ENCODE assay signal across 21 mouse cellular contexts in the genomic region with DNA sequence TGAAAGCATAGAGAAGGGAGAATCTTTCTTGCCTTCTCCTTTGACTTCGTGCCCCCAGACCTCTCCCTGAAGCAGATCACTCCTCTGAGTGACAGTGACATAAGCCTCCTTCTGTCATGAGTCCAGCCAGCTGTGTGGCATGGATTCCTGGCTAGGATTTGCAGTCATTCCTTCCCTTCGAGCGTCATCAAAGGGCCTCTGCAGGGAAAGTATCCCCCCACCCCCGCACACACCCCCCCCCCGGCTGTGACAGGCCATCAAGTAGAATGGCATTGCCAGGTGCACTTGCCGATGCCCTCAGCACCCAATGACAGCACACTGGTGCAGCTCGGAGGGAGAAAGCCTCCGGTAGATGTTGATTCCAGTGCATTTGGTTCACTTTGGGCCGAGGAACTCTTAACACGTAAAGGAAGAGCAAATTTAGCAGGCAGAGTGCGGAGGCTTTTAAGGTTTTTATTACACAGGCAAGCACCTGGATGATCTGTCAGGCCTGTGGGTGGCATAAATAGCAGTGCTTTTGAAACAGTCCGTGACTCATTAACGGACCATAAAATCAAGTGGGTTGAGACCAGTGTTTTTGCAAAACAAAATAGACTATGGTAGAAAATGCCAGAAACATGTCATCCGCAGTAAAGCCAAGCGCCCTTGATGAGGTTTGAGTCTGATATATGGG.
DNase-seq lines count a peak whose midpoint lies in the region; ATAC-seq and TF ChIP-seq lines count a peak whose summit lies in the region.
"Had no signal": no experiment of that assay in that cellular context is flagged by ENCODE, and none has a peak within 500 bp of the region (broad histone marks: within the 10 kb centered on the region; RNA-seq: fewer than 3 reads in every experiment).

No protein-coding gene starts in this region.

- in situ Hi-C loops in CH12.LX (cut with MboI; ENCODE audit: low pct_ligation_motif_present, low pct_unique_long_range_greater_than_20kb, low sequenced_read_pairs) = no loop called here

- no peaks in the 10 kb centered on the region for H3K9me3 ChIP-seq in CH12.LX (replicated peaks; ENCODE audit: low read length)
- H3K9me3 ChIP-seq in limb, embryonic 15.5 days = no peaks in the 10 kb centered on the region
- no peaks in the 10 kb centered on the region for H3K9me3 ChIP-seq in hindbrain, embryonic 11.5 days (ENCODE audit: control insufficient read depth, low read length)
- H3K9me3 ChIP-seq: forebrain, embryonic 13.5 days; intestine, embryonic 15.5 days; liver, embryonic 15.5 days; midbrain, embryonic 13.5 days; neural tube, embryonic 13.5 days had no signal

- no peak overlapping the region for H3K27ac ChIP-seq in CH12.LX (ENCODE audit: insufficient read depth, low read depth)
- H3K27ac ChIP-seq in limb, embryonic 15.5 days = no peak overlapping the region; the same call in 1 of the 2 replicates
- no peak overlapping the region for H3K27ac ChIP-seq in hindbrain, embryonic 11.5 days (ENCODE audit: low read depth, low read length)
- H3K27ac ChIP-seq: forebrain, embryonic 13.5 days; intestine, embryonic 15.5 days; liver, embryonic 15.5 days; midbrain, embryonic 13.5 days; neural tube, embryonic 13.5 days had no signal

- H3K9ac ChIP-seq in CH12.LX (ENCODE audit: insufficient read depth, low read depth) = no peak overlapping the region
- no peak overlapping the region for H3K9ac ChIP-seq in limb, embryonic 15.5 days
- H3K9ac ChIP-seq in hindbrain, embryonic 11.5 days (ENCODE audit: low read depth, low read length) = no peak overlapping the region
- H3K9ac ChIP-seq: forebrain, embryonic 13.5 days; intestine, embryonic 15.5 days; liver, embryonic 15.5 days; midbrain, embryonic 13.5 days; neural tube, embryonic 13.5 days had no signal

- peak; percentile 72; the same call in 1 of the 2 replicates for ATAC-seq in limb, embryonic 15.5 days (ENCODE audit: insufficient number of reproducible peaks, low FRiP score, low TSS enrichment, low read depth)
- no peak for ATAC-seq in hindbrain, embryonic 11.5 days (ENCODE audit: low FRiP score)
- ATAC-seq: forebrain, embryonic 13.5 days; hindbrain, embryonic 16.5 days; intestine, embryonic 15.5 days; midbrain, embryonic 13.5 days had no signal

- peak; percentile 73 for DNase-seq in heart, adult 11 months
- no peak for DNase-seq in heart, adult 9 months (ENCODE audit: low spot score in 2 of 2)
- peak; percentile 10 for DNase-seq in A20 (ENCODE audit: low read depth, low spot score)
- DNase-seq in CH12.LX (ENCODE audit: extremely low read depth) = no peak
- no peak for DNase-seq in hindbrain, embryonic 11.5 days (ENCODE audit: low spot score)
- no peak for DNase-seq in adrenal gland, postnatal 36 days
- DNase-seq: adrenal gland, postnatal 10 days; cerebellum, adult 9-10 months; gastrocnemius, postnatal 10 days; kidney, adult 8-10 months; kidney, postnatal 36 days; liver; lung, postnatal 10 days had no signal

- dilution Hi-C loops in CH12.LX (cut with MboI; ENCODE audit: extremely low pct_ligation_motif_present, extremely low pct_unique_long_range_greater_than_20kb, low sequenced_read_pairs) = no loop called here

- peaks cover 38% of the 10 kb centered on the region for H3K27me3 ChIP-seq in CH12.LX (replicated peaks)
- H3K27me3 ChIP-seq in limb, embryonic 15.5 days = no peaks in the 10 kb centered on the region
- no peaks in the 10 kb centered on the region for H3K27me3 ChIP-seq in hindbrain, embryonic 11.5 days (ENCODE audit: control insufficient read depth, insufficient read depth, low read length)
- H3K27me3 ChIP-seq: forebrain, embryonic 13.5 days; intestine, embryonic 15.5 days; liver, embryonic 15.5 days; midbrain, embryonic 13.5 days; neural tube, embryonic 13.5 days had no signal

- H3K4me3 ChIP-seq in CH12.LX (replicated peaks in 1 of 3; ENCODE audit: low read depth in 2 of 3, low read length in 2 of 3, poor library complexity in 1 of 3) = no peak overlapping the region
- no peak overlapping the region for H3K4me3 ChIP-seq in limb, embryonic 15.5 days
- no peak overlapping the region for H3K4me3 ChIP-seq in hindbrain, embryonic 11.5 days (ENCODE audit: low read depth, low read length)
- H3K4me3 ChIP-seq: erythroblast, embryonic 14.5 days; forebrain, embryonic 13.5 days; intestine, embryonic 15.5 days; liver, embryonic 15.5 days; midbrain, embryonic 13.5 days; neural tube, embryonic 13.5 days had no signal

- no peak for TF ChIP-seq CTCF in CH12.LX (conservative IDR thresholded peaks at IDR 0.05 in 1 of 2, IDR thresholded peaks at IDR 0.05 in 1 of 2; ENCODE audit: low read depth in 2 of 2, low read length in 2 of 2)

- no peak for TF ChIP-seq POLR2A in CH12.LX (IDR thresholded peaks at IDR 0.05; ENCODE audit: low read depth, low read length)

- H3K4me1 ChIP-seq in CH12.LX (ENCODE audit: control insufficient read depth in 1 of 2, insufficient read depth in 2 of 2) = peaks cover 16 to 18% of the 10 kb centered on the region in 2 experiments
- no peaks in the 10 kb centered on the region for H3K4me1 ChIP-seq in limb, embryonic 15.5 days
- no peaks in the 10 kb centered on the region for H3K4me1 ChIP-seq in hindbrain, embryonic 11.5 days (replicated peaks; ENCODE audit: control insufficient read depth, insufficient read depth, low read length)
- H3K4me1 ChIP-seq: forebrain, embryonic 13.5 days; intestine, embryonic 15.5 days; liver, embryonic 15.5 days; midbrain, embryonic 13.5 days had no signal

- TF ChIP-seq EP300 in CH12.LX (IDR thresholded peaks at IDR 0.05; ENCODE audit: low read length) = peak; percentile 39

- no peak for TF ChIP-seq RAD21 in CH12.LX (IDR thresholded peaks at IDR 0.05; ENCODE audit: low read depth, low read length)

- H3K79me2 ChIP-seq in CH12.LX (replicated peaks; ENCODE audit: control insufficient read depth, extremely low read depth, insufficient read depth, poor library complexity, severe bottlenecking) = no peaks in the 10 kb centered on the region

- peak overlapping the region; percentile 47; the same call in 1 of the 2 replicates for H3K4me2 ChIP-seq in CH12.LX (ENCODE audit: insufficient read depth, low read depth, poor library complexity, severe bottlenecking)
- H3K4me2 ChIP-seq in limb, embryonic 15.5 days = no peak overlapping the region
- H3K4me2 ChIP-seq in hindbrain, embryonic 11.5 days (replicated peaks; ENCODE audit: low read depth, low read length) = no peak overlapping the region
- H3K4me2 ChIP-seq: forebrain, embryonic 13.5 days; intestine, embryonic 15.5 days; liver, embryonic 15.5 days; midbrain, embryonic 13.5 days; neural tube, embryonic 13.5 days had no signal

- H3K36me3 ChIP-seq in CH12.LX (replicated peaks in 1 of 2; ENCODE audit: control insufficient read depth in 1 of 2, insufficient read depth in 1 of 2, low read length in 1 of 2) = no peaks in the 10 kb centered on the region
- H3K36me3 ChIP-seq in limb, embryonic 15.5 days = no peaks in the 10 kb centered on the region
- H3K36me3 ChIP-seq in hindbrain, embryonic 11.5 days (ENCODE audit: control insufficient read depth, insufficient read depth, low read length) = no peaks in the 10 kb centered on the region
- H3K36me3 ChIP-seq: intestine, embryonic 15.5 days; liver, embryonic 15.5 days; midbrain, embryonic 13.5 days; neural tube, embryonic 13.5 days had no signal

- WGBS in limb, embryonic 15.5 days = 42% methylated on average over 15 of the region's 15 CpGs
- 84% methylated on average over 15 of the region's 15 CpGs for WGBS in hindbrain, embryonic 11.5 days

TF ChIP-seq in CH12.LX, 34 proteins besides CTCF, POLR2A, EP300 and RAD21:
- TF ChIP-seq ETS1 (conservative IDR thresholded peaks at IDR 0.05; ENCODE audit: low read depth, low read length) = peak; percentile 10; the same call in 1 of the 2 replicates
- 0 out of 2 replicates have a peak, but pooled peaks have one; percentile 6 for TF ChIP-seq BHLHE40 (IDR thresholded peaks at IDR 0.05; ENCODE audit: low read depth, low read length)
- TF ChIP-seq TCF12 (IDR thresholded peaks at IDR 0.05; ENCODE audit: low read depth, low read length) = peak; percentile 54; the same call in 1 of the 2 replicates
- TF ChIP-seq MEF2A (IDR thresholded peaks at IDR 0.05; ENCODE audit: borderline replicate concordance, low read depth, low read length) = peak; percentile 37; the same call in 1 of the 2 replicates
- TF ChIP-seq CHD2 (IDR thresholded peaks at IDR 0.05; ENCODE audit: low read length) = no peak
TF ChIP-seq in CH12.LX: peak in this region for 4.

Comparison
In these comparisons a context has a peak if more than half of its experiments do, and no peak if none do; other contexts are left out.
1. DNase-seq: peak in heart, adult 11 months (single experiment) and A20 (single experiment); none in heart, adult 9 months (0 of 2), CH12.LX (single experiment), hindbrain, embryonic 11.5 days (single experiment) and adrenal gland, postnatal 36 days (0 of 2).